Mouse (Mus musculus): Measurements from ENCODE around the gene Bmp6. TPM values are rescaled to one million over a fixed set of nuclear protein-coding genes. Genes with fewer than 3 reads are reported as not detected.

Gene Bmp6
- polyA plus RNA-seq, 1 experiment from 2014 or later, result 8.9 TPM

Other genes starting within 250 kb of the Bmp6 start
- 0.35 and 0.42 TPM in 2 replicates for gene Dsp, start 193.8 kb upstream of the Bmp6 start, polyA plus RNA-seq (2014; fragmentation: Nextera tagmentation; extraction: Ambion mirVana)
- 21.2 and 26.0 TPM in 2 replicates for gene Snrnp48, start 140.2 kb upstream of the Bmp6 start, polyA plus RNA-seq (2014; fragmentation: Nextera tagmentation; extraction: Ambion mirVana)
- gene Txndc5, start 183.7 kb downstream of the Bmp6 start, polyA plus RNA-seq (2014; fragmentation: Nextera tagmentation; extraction: Ambion mirVana), result 102 and 108 TPM in 2 replicates